Mouse (Mus musculus) kidney, embryonic 16.5 days (tissue): ENCODE measurements around the gene Gpr143. TPM values are rescaled to one million over a fixed set of nuclear protein-coding genes. Genes with fewer than 3 reads are reported as not detected.
A peak's percentile ranks its signal among the peaks of the same experiment; 100 is the strongest.
"Not testable (repeated sequence)": the region's sequence is repeated elsewhere in the genome, so short reads cannot be mapped to it uniquely, and the experiment has no call there.

Source experiments
- ATAC-seq: fragments of 200-750 bp; cut with Nextera tagmentation; 2 replicates; pipeline ENCODE4 v1.8.0; 2017; ENCODE audit warnings: moderate TSS enrichment; ENCODE audit not compliant: low FRiP score, low TSS enrichment
- H3K27ac ChIP-seq: fragments of 300-500 bp; sonication (generic); 2 replicates; pipeline ENCODE4 v1.5.1; 2014; ENCODE audit warnings: low read length
- H3K27me3 ChIP-seq: fragments of 300-500 bp; sonication (generic); 2 replicates; pipeline ENCODE4 v1.6.1; 2014; ENCODE audit warnings: low read length, control low read depth, mixed read lengths; ENCODE audit not compliant: insufficient read depth
- H3K36me3 ChIP-seq: fragments of 300-500 bp; sonication (generic); 2 replicates; pipeline ENCODE4 v1.6.1; 2014; ENCODE audit warnings: low read length, control low read depth, mixed read lengths; ENCODE audit not compliant: insufficient read depth
- H3K4me1 ChIP-seq: fragments of 300-500 bp; sonication (generic); 2 replicates; pipeline ENCODE4 v1.6.1; 2014; ENCODE audit warnings: low read length, control low read depth, mixed read lengths; ENCODE audit not compliant: insufficient read depth
- H3K4me2 ChIP-seq: fragments of 300-500 bp; sonication (generic); replicated peaks from 2 replicates; pipeline ENCODE4 v1.6.1; 2014; ENCODE audit warnings: low read depth, low read length
- H3K4me3 ChIP-seq: fragments of 300-500 bp; sonication (generic); 2 replicates; pipeline ENCODE4 v1.5.1; 2014; ENCODE audit warnings: mild to moderate bottlenecking, low read length
- H3K9ac ChIP-seq: fragments of 300-500 bp; sonication (generic); replicated peaks from 2 replicates; pipeline ENCODE4 v1.6.1; 2014; ENCODE audit warnings: low read length
- H3K9me3 ChIP-seq: fragments of 300-500 bp; sonication (generic); 2 replicates; pipeline ENCODE4 v1.6.1; 2016; ENCODE audit warnings: low read length, control low read depth
- WGBS: fragments of 180-500 bp; shearing (Covaris S2); extraction: QIAGEN DNeasy Blood & Tissue Kit; methylation state at CpG from one replicate; pipeline ENCODE4 v1.1.7; 2014; 5-methylcytosine and 5-hydroxymethylcytosine counted together
- polyA plus RNA-seq: library from polyadenylated mRNA; unstranded; fragments of >200 nt; fragmentation: Nextera tagmentation; extraction: Ambion mirVana; gene quantifications from 2 replicates; pipeline ENCODE4 v1.2.1, GENCODE M21; 2015

The Gpr143 gene
- polyA plus RNA-seq, 1 experiment from 2014 or later = 0.10 TPM

DNA sequence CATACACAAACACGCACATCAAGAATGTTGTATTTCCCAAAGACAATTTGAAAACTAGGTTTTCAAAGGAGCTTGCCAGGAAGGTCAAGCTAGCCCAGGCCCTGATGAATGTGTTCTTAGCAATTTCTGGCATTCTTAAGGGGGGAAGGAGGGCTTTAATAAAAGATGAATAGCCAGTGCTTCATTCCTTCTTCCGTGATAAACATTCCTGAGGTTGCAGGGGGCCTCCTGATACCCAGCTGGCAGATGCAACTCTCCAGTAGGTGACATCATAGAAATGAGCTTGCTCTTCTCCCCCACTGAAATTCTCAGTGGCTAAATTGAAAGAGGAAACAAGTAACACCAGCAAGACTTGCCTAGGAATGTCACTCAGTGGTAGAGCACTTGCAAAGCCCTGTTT is 17.6 kb upstream of the Gpr143 start:
- Histone ChIP-seq H3K4me1 (no peaks in the 10 kb centered on the region; the same call in 1 of the 2 replicates), H3K4me2 (no peak overlapping the region), H3K9ac (no peak overlapping the region), H3K27ac (no peak overlapping the region), H3K9me3 (no peaks in the 10 kb centered on the region), H3K36me3 (no peaks in the 10 kb centered on the region), H3K4me3 (no peak overlapping the region), H3K27me3 (peaks cover 10% of the 10 kb centered on the region; the same call in 1 of the 2 replicates)
- 50% methylated on average over 2 of the region's 2 CpGs for WGBS
- no peak for ATAC-seq

DNA sequence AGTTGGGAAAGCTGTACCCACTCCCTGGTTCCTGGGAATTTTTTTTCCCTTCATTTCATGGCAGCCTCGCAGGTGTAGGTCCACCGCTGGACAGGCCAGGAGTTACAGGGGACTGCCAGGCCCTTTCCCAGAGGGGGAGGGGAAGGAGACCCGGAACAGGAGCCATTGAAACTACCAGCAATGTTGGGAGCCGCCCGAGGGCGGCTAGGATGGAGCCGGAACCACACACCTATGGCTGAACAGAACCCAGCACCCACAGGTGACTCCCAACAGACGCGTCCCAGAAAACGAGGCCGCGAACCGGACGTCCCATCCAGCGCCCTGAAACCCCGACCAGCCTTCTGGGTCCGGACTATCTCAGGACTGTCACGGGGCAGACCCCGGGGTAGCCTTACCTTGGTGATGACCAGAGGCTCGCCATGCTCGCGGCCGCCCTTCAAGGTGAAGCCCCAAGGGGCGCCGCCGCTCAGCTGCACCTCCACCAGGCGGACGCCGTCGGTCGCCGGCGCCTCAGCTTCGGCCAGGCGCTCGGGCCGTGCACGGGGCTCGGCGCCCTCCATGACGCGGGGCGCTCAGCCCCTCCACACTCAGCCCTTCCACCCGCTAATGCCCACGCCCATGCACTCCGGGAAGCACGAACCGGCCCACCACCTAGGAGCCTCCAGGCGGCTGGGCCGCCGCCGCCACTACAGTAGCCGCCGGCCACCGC is 12.7 kb upstream of the Gpr143 start, which contains the start of gene Shroom2:
Shroom2 (minus strand) TSS at position 575 of the 709 bp plus-strand sequence.
- no peaks in the 10 kb centered on the region for H3K36me3 ChIP-seq
- peaks cover 23% of the 10 kb centered on the region; the same call in 1 of the 2 replicates for H3K27me3 ChIP-seq
- H3K4me3 ChIP-seq = peak within 1 kb of the TSS; percentile 69
- H3K9me3 ChIP-seq = no peaks in the 10 kb centered on the region
- 11% methylated on average over 49 of the region's 55 CpGs for WGBS
- H3K4me1 ChIP-seq = no peaks in the 10 kb centered on the region; the same call in 1 of the 2 replicates
- peak within 1 kb of the TSS; percentile 54 for H3K4me2 ChIP-seq
- H3K9ac ChIP-seq = peak within 1 kb of the TSS; percentile 80
- peak; percentile 83 for ATAC-seq
- peak within 1 kb of the TSS; percentile 87 for H3K27ac ChIP-seq

DNA sequence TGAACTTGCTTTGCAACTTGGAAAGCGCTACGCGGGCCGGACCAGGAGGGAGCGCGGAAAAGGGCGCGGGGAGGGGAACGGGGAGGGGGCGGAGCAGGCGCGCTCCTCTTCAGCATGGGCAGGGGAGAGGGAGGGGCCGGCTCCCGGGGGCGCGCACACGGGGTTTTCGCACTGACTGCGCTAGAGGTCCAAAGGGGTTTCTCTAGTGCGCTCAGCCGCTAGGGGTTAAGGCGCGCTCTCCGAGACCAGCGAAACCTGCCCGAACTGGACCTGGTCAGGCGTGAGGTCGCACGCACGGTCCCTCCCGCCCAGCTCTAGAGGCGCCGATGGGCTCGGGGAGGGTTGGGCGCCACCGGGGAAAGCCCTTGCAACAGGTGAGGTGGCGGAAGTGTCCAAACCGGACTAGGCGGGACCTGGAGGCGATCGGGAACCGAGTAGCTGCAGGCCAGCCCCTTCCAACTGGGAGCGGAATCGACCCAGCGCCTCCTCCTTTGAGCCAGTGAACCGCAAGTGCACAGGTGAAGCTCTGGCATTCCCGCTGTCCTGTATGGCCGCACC is 12.0 kb upstream of the Gpr143 start:
- Histone ChIP-seq H3K4me3 (peak overlapping the region; percentile 69), H3K4me1 (no peaks in the 10 kb centered on the region), H3K36me3 (no peaks in the 10 kb centered on the region), H3K27me3 (peaks cover 23% of the 10 kb centered on the region; the same call in 1 of the 2 replicates), H3K9me3 (no peaks in the 10 kb centered on the region), H3K9ac (peak overlapping the region; percentile 80), H3K4me2 (peak overlapping the region; percentile 54), H3K27ac (peak overlapping the region; percentile 87)
- ATAC-seq = peak; percentile 95
- WGBS = 10% methylated on average over 47 of the region's 48 CpGs

DNA sequence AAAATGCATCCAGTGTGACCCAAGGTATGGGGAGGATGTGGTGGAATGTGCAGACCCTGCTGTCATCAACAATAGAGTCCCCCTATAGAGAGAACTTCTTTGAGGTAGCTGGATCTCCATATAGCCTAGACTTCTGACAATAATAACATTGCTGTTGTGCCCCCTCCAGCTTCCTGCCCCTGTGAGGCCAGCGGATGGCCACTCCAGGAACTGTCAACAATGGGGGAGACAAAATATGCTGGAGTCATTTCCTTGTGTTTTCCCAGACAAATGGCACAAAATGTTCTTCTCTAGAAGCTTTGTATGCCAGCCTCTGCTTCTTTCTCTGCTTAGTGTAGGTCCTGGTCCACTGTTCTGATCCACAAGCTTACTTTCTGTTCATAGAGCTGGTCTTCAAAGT is 6.4 kb downstream of the Gpr143 start:
- Histone ChIP-seq H3K36me3 (no peaks in the 10 kb centered on the region), H3K27ac (0 out of 2 replicates have a peak overlapping the region, but pooled peaks have one; percentile 8), H3K9ac (no peak overlapping the region), H3K27me3 (peaks cover 10% of the 10 kb centered on the region; the same call in 1 of the 2 replicates), H3K4me1 (no peaks in the 10 kb centered on the region), H3K4me3 (no peak overlapping the region), H3K9me3 (no peaks in the 10 kb centered on the region), H3K4me2 (no peak overlapping the region)
- no peak for ATAC-seq
- 82% methylated on average over 1 of the region's 1 CpGs for WGBS

DNA sequence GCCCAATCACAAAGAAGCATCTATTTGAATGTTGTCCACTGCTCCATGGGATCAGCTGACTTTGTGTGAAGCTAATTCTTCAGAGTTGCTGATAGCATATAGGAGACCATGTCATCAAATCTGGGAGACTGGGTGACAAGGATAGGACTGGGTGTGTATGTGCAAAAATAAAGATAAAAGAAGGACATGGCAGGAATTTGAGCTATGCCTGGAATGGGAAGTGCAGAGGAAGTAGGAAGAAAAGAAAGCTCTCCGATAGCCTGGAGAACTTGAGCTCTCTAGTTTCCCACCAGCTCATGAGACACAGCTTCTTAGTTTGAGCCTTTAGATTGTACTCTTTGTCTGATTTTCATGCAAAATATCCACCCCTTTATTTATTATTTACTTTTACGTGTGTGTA is 6.9 kb downstream of the Gpr143 start:
- Histone ChIP-seq H3K9me3 (no peaks in the 10 kb centered on the region), H3K4me2 (no peak overlapping the region), H3K27me3 (peaks cover 10% of the 10 kb centered on the region; the same call in 1 of the 2 replicates), H3K4me3 (no peak overlapping the region), H3K27ac (0 out of 2 replicates have a peak overlapping the region, but pooled peaks have one; percentile 8), H3K9ac (no peak overlapping the region), H3K4me1 (no peaks in the 10 kb centered on the region), H3K36me3 (no peaks in the 10 kb centered on the region)
- ATAC-seq = no peak
- WGBS = 71% methylated on average over 2 of the region's 2 CpGs

DNA sequence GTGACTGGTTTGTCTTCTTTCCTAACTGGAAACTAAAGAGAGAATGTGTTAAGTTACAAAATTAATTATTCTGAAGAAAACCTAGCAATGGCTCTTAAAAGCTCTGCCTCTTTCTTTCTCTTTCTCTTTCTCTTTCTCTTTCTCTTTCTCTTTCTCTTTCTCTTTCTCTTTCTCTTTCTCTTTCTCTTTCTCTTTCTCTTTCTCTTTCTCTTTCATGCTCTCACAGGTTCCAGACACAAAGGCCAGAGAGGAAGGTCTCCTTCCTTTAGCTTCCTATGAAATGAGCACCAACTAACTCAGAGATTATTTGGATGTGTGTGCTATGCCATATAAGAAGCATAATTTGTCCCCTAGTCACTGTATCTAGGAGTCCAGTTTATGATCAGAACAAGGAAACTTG is 23.6 kb downstream of the Gpr143 start:
- Histone ChIP-seq H3K36me3 (no peaks in the 10 kb centered on the region), H3K9me3 (no peaks in the 10 kb centered on the region), H3K4me3 (no peak overlapping the region), H3K4me1 (no peaks in the 10 kb centered on the region), H3K9ac (no peak overlapping the region), H3K27ac (no peak overlapping the region), H3K27me3 (peaks cover 2% of the 10 kb centered on the region; the same call in 1 of the 2 replicates), H3K4me2 (no peak overlapping the region)
- no peak for ATAC-seq

DNA sequence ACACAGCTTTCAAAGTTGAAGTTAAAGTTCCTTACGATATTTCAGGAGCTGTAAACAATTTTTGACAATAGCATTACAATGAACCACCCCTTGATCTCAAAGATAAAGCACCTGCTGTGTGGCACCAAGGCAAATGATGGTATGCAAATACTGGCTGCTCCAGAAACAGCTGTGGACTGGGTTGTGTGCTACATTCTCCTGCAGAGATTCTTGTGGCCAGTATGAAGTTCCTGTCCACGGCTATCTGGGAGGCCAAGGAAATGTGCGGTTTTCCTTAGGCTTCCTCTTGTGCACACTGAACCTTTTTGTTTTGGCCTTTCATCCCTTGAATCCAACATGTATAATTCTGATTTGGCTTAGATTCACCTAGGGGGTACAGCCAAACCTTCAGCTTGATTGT is 31.6 kb downstream of the Gpr143 start:
- Histone ChIP-seq H3K9ac (no peak overlapping the region), H3K4me2 (no peak overlapping the region), H3K27ac (no peak overlapping the region), H3K4me3 (no peak overlapping the region), H3K27me3 (peaks cover 2% of the 10 kb centered on the region; the same call in 1 of the 2 replicates), H3K36me3 (no peaks in the 10 kb centered on the region), H3K4me1 (no peaks in the 10 kb centered on the region), H3K9me3 (no peaks in the 10 kb centered on the region)
- no peak for ATAC-seq
- WGBS = 81% methylated on average over 3 of the region's 3 CpGs

DNA sequence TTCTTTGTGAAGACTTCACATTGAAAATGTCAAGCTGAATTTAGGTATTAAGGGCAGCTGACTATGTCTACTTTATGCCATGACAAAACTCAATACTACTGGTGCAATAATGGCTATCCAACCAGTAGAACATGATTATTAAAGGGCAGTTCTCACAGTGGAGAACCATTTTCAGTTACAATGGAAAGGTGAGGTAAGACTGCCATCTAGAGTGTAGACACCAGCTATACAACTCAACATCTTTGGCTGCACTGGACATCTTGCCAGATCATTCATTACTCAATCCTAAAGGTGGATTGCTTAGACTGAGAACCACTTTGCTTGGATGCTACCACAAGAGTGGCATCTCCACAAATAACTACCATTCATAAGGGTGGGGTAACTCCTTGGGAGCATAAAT is 37.3 kb downstream of the Gpr143 start:
- Histone ChIP-seq H3K9ac (no peak overlapping the region), H3K4me2 (no peak overlapping the region), H3K4me1 (no peaks in the 10 kb centered on the region), H3K27me3 (0 out of 2 replicates have a peak, but pooled peaks cover 2% of the 10 kb centered on the region), H3K9me3 (no peaks in the 10 kb centered on the region), H3K27ac (no peak overlapping the region), H3K36me3 (no peaks in the 10 kb centered on the region), H3K4me3 (no peak overlapping the region)
- no peak for ATAC-seq

DNA sequence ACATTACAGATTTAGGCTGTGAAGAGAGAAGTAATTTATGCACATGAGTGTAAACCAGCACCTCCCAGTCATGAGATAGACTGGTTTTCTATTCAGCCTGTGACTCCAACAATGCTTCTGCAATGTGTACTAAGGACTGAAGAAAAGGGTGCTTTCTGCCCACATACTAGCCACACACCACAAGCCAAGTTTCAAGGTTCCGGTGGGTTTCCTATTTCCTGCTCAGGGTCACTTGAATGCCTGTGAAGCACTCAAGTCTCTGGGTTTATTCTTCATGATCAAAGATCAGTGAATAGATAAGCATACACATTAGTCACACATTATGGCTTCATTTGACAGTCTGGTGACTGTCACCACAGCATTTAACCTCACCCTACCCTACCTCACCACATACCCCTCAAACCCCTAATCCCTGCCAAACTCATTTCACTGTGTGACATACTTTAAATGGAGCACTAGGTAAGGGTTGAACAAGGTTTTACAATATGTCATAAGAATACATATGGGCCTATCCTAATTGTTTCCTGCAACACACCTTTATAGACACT is 49.4 kb downstream of the Gpr143 start:
- H3K36me3 ChIP-seq, ATAC-seq, H3K27ac ChIP-seq, H3K9me3 ChIP-seq, H3K27me3 ChIP-seq, H3K9ac ChIP-seq, H3K4me2 ChIP-seq, H3K4me1 ChIP-seq, H3K4me3 ChIP-seq: not testable (repeated sequence)
- WGBS = no CpG with 5 or more reads among the region's 1 CpGs

DNA sequence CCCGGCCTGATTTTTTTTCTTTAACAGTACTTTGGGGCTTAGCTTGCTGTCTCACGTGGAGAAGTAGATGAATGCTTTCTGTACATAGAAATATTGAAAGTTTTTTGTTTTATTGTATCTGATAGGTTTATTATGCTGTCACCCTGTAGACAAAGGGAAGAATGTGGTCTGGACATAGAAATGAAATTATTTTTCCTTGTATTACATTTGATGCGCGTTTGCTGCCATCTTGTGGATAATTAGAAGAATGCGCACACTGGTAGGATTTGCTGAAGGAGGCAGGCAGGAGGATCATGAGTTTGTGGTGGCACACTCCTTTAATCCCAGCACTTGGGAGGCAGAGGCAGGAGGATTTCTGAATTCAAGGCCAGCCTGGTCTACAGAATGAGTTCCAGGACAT is 53.2 kb downstream of the Gpr143 start:
- H3K9ac ChIP-seq, H3K4me2 ChIP-seq, H3K9me3 ChIP-seq, H3K36me3 ChIP-seq, H3K4me3 ChIP-seq, H3K27me3 ChIP-seq, ATAC-seq, H3K27ac ChIP-seq, H3K4me1 ChIP-seq: not testable (repeated sequence)
- WGBS = 27% methylated on average over 5 of the region's 5 CpGs
